Mouse (Mus musculus): Measurements from ENCODE around the gene Mllt10. TPM values are rescaled to one million over a fixed set of nuclear protein-coding genes. Genes with fewer than 3 reads are reported as not detected.

Gene Mllt10
- polyA plus RNA-seq, 1 experiment = 75.4 TPM

- no peak for TF ChIP-seq POLR2A (IDR thresholded peaks at IDR 0.05; ENCODE audit: control insufficient read depth, extremely low read depth, insufficient read depth, low read length, poor library complexity)
- no peak for TF ChIP-seq CTCF (IDR thresholded peaks at IDR 0.05; ENCODE audit: borderline replicate concordance, control insufficient read depth, extremely low read depth, insufficient read depth, low read length, poor library complexity)
- Histone ChIP-seq H3K4me1 (replicated peaks; ENCODE audit: control insufficient read depth, insufficient read depth, low read length) (no peaks in the 10 kb centered on the region), H3K27ac (ENCODE audit: control insufficient read depth, insufficient read depth, low read length) (no peak overlapping the region), H3K36me3 (ENCODE audit: control insufficient read depth, insufficient read depth, low read length) (no peaks in the 10 kb centered on the region), H3K27me3 (ENCODE audit: control insufficient read depth, insufficient read depth, low read length) (no peaks in the 10 kb centered on the region), H3K4me3 (ENCODE audit: control insufficient read depth, insufficient read depth, low read length) (no peak overlapping the region)
- 100% methylated on average over 1 of the region's 1 CpGs for WGBS
- DNase-seq = no peak
Observed at GRCm38 (mm10) chr2:18019122-18019521, 35.9 kb upstream of the Mllt10 start.

DNA sequence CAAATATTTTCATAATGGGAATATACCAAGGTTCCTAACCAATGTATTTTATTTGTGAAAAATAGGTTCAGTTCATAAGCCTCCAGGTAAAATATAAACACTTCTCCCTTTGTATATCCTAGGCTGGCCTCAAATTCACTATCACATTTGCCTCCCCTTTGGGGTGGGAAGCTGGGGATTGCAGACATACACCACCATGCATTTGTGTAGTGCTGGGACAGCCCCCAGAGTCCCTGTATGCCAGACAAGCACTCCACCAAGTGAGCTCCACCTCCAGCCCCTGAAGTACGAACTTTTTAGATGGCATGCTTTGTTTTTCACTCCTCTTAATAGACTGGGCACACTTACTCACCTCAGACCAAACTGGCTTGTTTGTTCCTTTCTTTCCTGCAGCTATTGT is 32.2 kb upstream of the Mllt10 start:
- TF ChIP-seq POLR2A (IDR thresholded peaks at IDR 0.05; ENCODE audit: control insufficient read depth, extremely low read depth, insufficient read depth, low read length, poor library complexity) (no peak), CTCF (IDR thresholded peaks at IDR 0.05; ENCODE audit: borderline replicate concordance, control insufficient read depth, extremely low read depth, insufficient read depth, low read length, poor library complexity) (no peak)
- Histone ChIP-seq H3K27ac (ENCODE audit: control insufficient read depth, insufficient read depth, low read length) (no peak overlapping the region), H3K36me3 (ENCODE audit: control insufficient read depth, insufficient read depth, low read length) (no peaks in the 10 kb centered on the region), H3K4me1 (replicated peaks; ENCODE audit: control insufficient read depth, insufficient read depth, low read length) (peaks cover 16% of the 10 kb centered on the region), H3K4me3 (ENCODE audit: control insufficient read depth, insufficient read depth, low read length) (no peak overlapping the region), H3K27me3 (ENCODE audit: control insufficient read depth, insufficient read depth, low read length) (peaks cover 2% of the 10 kb centered on the region; the same call in 1 of the 2 replicates)
- 94% methylated on average over 1 of the region's 1 CpGs for WGBS
- DNase-seq = no peak

DNA sequence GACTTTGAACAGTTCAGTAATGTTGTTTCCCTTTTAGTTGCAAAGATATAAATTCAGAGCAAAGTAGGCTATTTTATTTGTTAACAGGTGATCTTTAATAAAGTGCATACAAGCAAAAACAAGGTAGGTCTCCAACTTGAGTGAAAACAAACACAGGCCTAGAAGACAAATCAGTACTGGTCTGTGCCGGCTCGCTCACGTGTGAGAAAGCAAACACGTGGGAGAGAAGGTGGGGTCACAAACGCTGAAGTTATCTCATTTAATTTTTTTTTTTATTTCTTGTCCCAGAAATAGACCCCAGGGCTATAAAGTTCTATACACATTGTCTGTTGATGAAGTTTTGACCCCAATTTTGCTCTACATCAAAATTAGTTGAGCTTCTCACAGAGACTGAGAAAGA is 29.9 kb upstream of the Mllt10 start:
- 90% methylated on average over 5 of the region's 5 CpGs for WGBS

GRCm38 (mm10) chr2:18025781-18026115 is 29.3 kb upstream of the Mllt10 start:
- WGBS = 6% methylated on average over 14 of the region's 14 CpGs
- Histone ChIP-seq H3K27me3 (ENCODE audit: control insufficient read depth, insufficient read depth, low read length) (peaks cover 2% of the 10 kb centered on the region; the same call in 1 of the 2 replicates), H3K4me3 (ENCODE audit: control insufficient read depth, insufficient read depth, low read length) (peak overlapping the region; percentile 44), H3K4me1 (replicated peaks; ENCODE audit: control insufficient read depth, insufficient read depth, low read length) (peaks cover 23% of the 10 kb centered on the region), H3K36me3 (ENCODE audit: control insufficient read depth, insufficient read depth, low read length) (no peaks in the 10 kb centered on the region), H3K27ac (ENCODE audit: control insufficient read depth, insufficient read depth, low read length) (no peak overlapping the region)
- no peak for DNase-seq
- no peak for TF ChIP-seq CTCF (IDR thresholded peaks at IDR 0.05; ENCODE audit: borderline replicate concordance, control insufficient read depth, extremely low read depth, insufficient read depth, low read length, poor library complexity)
- no peak for TF ChIP-seq POLR2A (IDR thresholded peaks at IDR 0.05; ENCODE audit: control insufficient read depth, extremely low read depth, insufficient read depth, low read length, poor library complexity)

More for the DNA sequence above, 29.9 kb upstream of the Mllt10 start:
- H3K27ac ChIP-seq (ENCODE audit: control insufficient read depth, insufficient read depth, low read length) = no peak overlapping the region
- no peak for TF ChIP-seq CTCF (IDR thresholded peaks at IDR 0.05; ENCODE audit: borderline replicate concordance, control insufficient read depth, extremely low read depth, insufficient read depth, low read length, poor library complexity)
- TF ChIP-seq POLR2A (IDR thresholded peaks at IDR 0.05; ENCODE audit: control insufficient read depth, extremely low read depth, insufficient read depth, low read length, poor library complexity) = no peak
- no peak overlapping the region for H3K4me3 ChIP-seq (ENCODE audit: control insufficient read depth, insufficient read depth, low read length)
- no peak for DNase-seq
- H3K27me3 ChIP-seq (ENCODE audit: control insufficient read depth, insufficient read depth, low read length) = peaks cover 2% of the 10 kb centered on the region; the same call in 1 of the 2 replicates
- peaks cover 23% of the 10 kb centered on the region for H3K4me1 ChIP-seq (replicated peaks; ENCODE audit: control insufficient read depth, insufficient read depth, low read length)
- no peaks in the 10 kb centered on the region for H3K36me3 ChIP-seq (ENCODE audit: control insufficient read depth, insufficient read depth, low read length)

DNA sequence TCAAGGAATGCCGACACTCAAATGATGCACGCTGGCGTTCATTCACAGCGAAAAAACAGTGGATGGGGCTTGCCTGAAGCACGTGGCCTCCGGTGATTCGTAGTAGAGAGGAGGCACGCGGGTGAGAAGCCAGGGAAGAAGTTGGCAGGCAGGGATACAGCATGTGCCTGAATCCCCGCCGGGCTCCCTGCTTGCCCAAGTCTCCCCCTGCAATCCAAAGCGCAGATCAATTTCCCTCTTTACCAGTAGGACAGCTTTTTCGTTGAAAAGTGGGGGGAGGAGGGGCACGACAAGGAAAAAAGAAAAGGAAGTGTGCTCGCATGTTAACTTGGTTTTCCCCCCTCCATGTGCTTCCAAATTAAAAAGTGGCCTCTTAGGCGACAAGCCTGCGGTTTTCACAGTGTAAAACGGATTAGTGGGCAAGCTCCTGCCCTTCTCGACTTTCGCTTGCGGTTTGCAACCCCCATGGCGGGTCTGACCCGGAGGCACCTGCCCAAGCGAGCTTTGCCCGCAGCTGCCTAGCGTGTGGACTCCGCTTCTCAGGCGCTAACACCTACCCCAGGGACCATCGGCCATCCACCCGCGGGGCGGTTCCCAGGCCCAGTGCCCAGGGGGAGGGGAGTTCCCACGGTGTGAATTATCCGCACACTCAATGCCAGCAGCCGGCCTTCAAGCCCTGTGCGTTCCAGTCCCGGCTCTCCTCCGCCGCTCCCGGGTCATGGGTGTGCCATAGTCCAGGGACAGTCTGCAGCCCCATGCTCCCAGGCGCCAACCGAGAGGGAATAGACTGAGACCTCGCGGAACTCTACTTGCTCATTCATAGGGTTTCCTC is 28.7 kb upstream of the Mllt10 start:
- Histone ChIP-seq H3K36me3 (ENCODE audit: control insufficient read depth, insufficient read depth, low read length) (no peaks in the 10 kb centered on the region), H3K27me3 (ENCODE audit: control insufficient read depth, insufficient read depth, low read length) (peaks cover 4% of the 10 kb centered on the region; the same call in 1 of the 2 replicates), H3K4me3 (ENCODE audit: control insufficient read depth, insufficient read depth, low read length) (peak overlapping the region; percentile 44), H3K4me1 (replicated peaks; ENCODE audit: control insufficient read depth, insufficient read depth, low read length) (peaks cover 23% of the 10 kb centered on the region), H3K27ac (ENCODE audit: control insufficient read depth, insufficient read depth, low read length) (no peak overlapping the region)
- TF ChIP-seq POLR2A (IDR thresholded peaks at IDR 0.05; ENCODE audit: control insufficient read depth, extremely low read depth, insufficient read depth, low read length, poor library complexity) (no peak), CTCF (IDR thresholded peaks at IDR 0.05; ENCODE audit: borderline replicate concordance, control insufficient read depth, extremely low read depth, insufficient read depth, low read length, poor library complexity) (no peak)
- peak; percentile 18 for DNase-seq
- 1% methylated on average over 44 of the region's 44 CpGs for WGBS

GRCm38 (mm10) chr2:18027448-18028139 is 27.4 kb upstream of the Mllt10 start:
- peaks cover 11% of the 10 kb centered on the region for H3K27me3 ChIP-seq (ENCODE audit: control insufficient read depth, insufficient read depth, low read length)
- H3K4me1 ChIP-seq (replicated peaks; ENCODE audit: control insufficient read depth, insufficient read depth, low read length) = peaks cover 23% of the 10 kb centered on the region
- no peak overlapping the region for H3K27ac ChIP-seq (ENCODE audit: control insufficient read depth, insufficient read depth, low read length)
- H3K4me3 ChIP-seq (ENCODE audit: control insufficient read depth, insufficient read depth, low read length) = peak overlapping the region; percentile 56
- no peaks in the 10 kb centered on the region for H3K36me3 ChIP-seq (ENCODE audit: control insufficient read depth, insufficient read depth, low read length)
- under 1% methylated on average over 44 of the region's 44 CpGs for whole genome bisulfite sequencing
- peak; percentile 92 for DNase-seq
- no peak for TF ChIP-seq POLR2A (IDR thresholded peaks at IDR 0.05; ENCODE audit: control insufficient read depth, extremely low read depth, insufficient read depth, low read length, poor library complexity)
- peak; percentile 100 for TF ChIP-seq CTCF (IDR thresholded peaks at IDR 0.05; ENCODE audit: borderline replicate concordance, control insufficient read depth, extremely low read depth, insufficient read depth, low read length, poor library complexity)
